Mouse (Mus musculus) lung, postnatal 0 days (tissue): Measurements from ENCODE around the gene Mapkapk3. TPM values are rescaled to one million over a fixed set of nuclear protein-coding genes. Genes with fewer than 3 reads are reported as not detected.
A peak's percentile ranks its signal among the peaks of the same experiment; 100 is the strongest.

Experiments used
- ATAC-seq: fragments of 200-750 bp; cut with Nextera tagmentation; 2 replicates; pipeline ENCODE4 v1.8.0; 2017; ENCODE audit warnings: moderate library complexity
- DNase-seq: peaks from one replicate; pipeline ENCODE4 v3.0.0-alpha.2; 2016; ENCODE audit warnings: low spot score
- H3K27ac ChIP-seq: fragments of 300-500 bp; sonication (generic); 2 replicates; pipeline ENCODE4 v1.5.1; 2014; ENCODE audit warnings: antibody characterized with exemption, mild to moderate bottlenecking, low read length, mixed read lengths
- H3K27me3 ChIP-seq: fragments of 300-500 bp; sonication (generic); replicated peaks from 2 replicates; pipeline ENCODE4 v1.6.1; 2014; ENCODE audit warnings: low read length, mixed read lengths; ENCODE audit not compliant: insufficient read depth
- H3K36me3 ChIP-seq: fragments of 300-500 bp; sonication (generic); 2 replicates; pipeline ENCODE4 v1.6.1; 2014; ENCODE audit warnings: low read length, mixed read lengths; ENCODE audit not compliant: insufficient read depth
- H3K4me1 ChIP-seq: fragments of 300-500 bp; sonication (generic); 2 replicates; pipeline ENCODE4 v1.6.1; 2014; ENCODE audit warnings: antibody characterized with exemption, low read depth, low read length, mixed read lengths; ENCODE audit not compliant: insufficient read depth
- H3K4me2 ChIP-seq: fragments of 300-500 bp; sonication (generic); replicated peaks from 2 replicates; pipeline ENCODE4 v1.6.1; 2014; ENCODE audit warnings: low read depth, mild to moderate bottlenecking, low read length, moderate library complexity, mixed read lengths
- H3K4me3 ChIP-seq: fragments of 300-500 bp; sonication (generic); 2 replicates; pipeline ENCODE4 v1.5.1; 2014; ENCODE audit warnings: low read depth, low read length
- H3K9ac ChIP-seq: fragments of 300-500 bp; sonication (generic); replicated peaks from 2 replicates; pipeline ENCODE4 v1.6.1; 2014; ENCODE audit warnings: low read depth, mild to moderate bottlenecking
- H3K9me3 ChIP-seq: fragments of 300-500 bp; sonication (generic); 2 replicates; pipeline ENCODE4 v1.6.1; 2016; ENCODE audit warnings: low read length, mixed read lengths
- CTCF ChIP-seq: IDR thresholded peaks from 2 replicates; pipeline ENCODE4 v1.5.1; 2016; ENCODE audit warnings: antibody characterized with exemption, mild to moderate bottlenecking
- EP300 ChIP-seq: IDR thresholded peaks from 2 replicates; pipeline ENCODE4 v1.6.1; 2016; ENCODE audit warnings: antibody characterized with exemption, mild to moderate bottlenecking, control low read depth
- WGBS: fragments of 180-500 bp; shearing (Covaris S2); extraction: QIAGEN DNeasy Blood & Tissue Kit; methylation state at CpG from one replicate; pipeline ENCODE4 v1.1.7; 2014; 5-methylcytosine and 5-hydroxymethylcytosine counted together
- polyA plus RNA-seq: library from polyadenylated mRNA; unstranded; fragments of >200 nt; fragmentation: Nextera tagmentation; extraction: Ambion mirVana; gene quantifications from 2 replicates; pipeline ENCODE4 v1.2.1, GENCODE M21; 2015

Gene Mapkapk3
- 22.9 and 24.6 TPM in 2 replicates for polyA plus RNA-seq

- no peaks in the 10 kb centered on the region for H3K27me3 ChIP-seq
- H3K9me3 ChIP-seq: no peaks in the 10 kb centered on the region
- H3K4me1 ChIP-seq: peaks cover 2% of the 10 kb centered on the region; the same call in 1 of the 2 replicates
- ATAC-seq: peak; percentile 88
- no peaks in the 10 kb centered on the region for H3K36me3 ChIP-seq
- TF ChIP-seq CTCF (peak; percentile 59), EP300 (no peak)
- H3K4me3 ChIP-seq: peak within 1 kb of the TSS; percentile 47
- 2% methylated on average over 44 of the region's 49 CpGs for WGBS
- peak within 1 kb of the TSS; percentile 55; the same call in 1 of the 2 replicates for H3K9ac ChIP-seq
- H3K27ac ChIP-seq: peak within 1 kb of the TSS; percentile 92
- peak within 1 kb of the TSS; percentile 77 for H3K4me2 ChIP-seq
- DNase-seq: peak; percentile 98
These were observed at the start of gene Mapkapk3 for GRCm38 (mm10) chr9:107289211-107290076. Mapkapk3 (minus strand) TSS chr9:107289877.

GRCm38 (mm10) chr9:107338172-107338883 lies 48.7 kb upstream of the Mapkapk3 start, which contains the start of gene Hemk1:
Hemk1 (minus strand) TSS chr9:107338350.
- ATAC-seq: peak; percentile 85
- H3K4me2 ChIP-seq: peak within 1 kb of the TSS; percentile 79
- TF ChIP-seq EP300 (no peak), CTCF (peak; percentile 21; the same call in 1 of the 2 replicates)
- DNase-seq: peak; percentile 88
- 4% methylated on average over 30 of the region's 30 CpGs for WGBS
- no peaks in the 10 kb centered on the region for H3K27me3 ChIP-seq
- peaks cover 3% of the 10 kb centered on the region; the same call in 1 of the 2 replicates for H3K4me1 ChIP-seq
- H3K27ac ChIP-seq: peak within 1 kb of the TSS; percentile 55
- H3K4me3 ChIP-seq: peak within 1 kb of the TSS; percentile 33
- no peaks in the 10 kb centered on the region for H3K9me3 ChIP-seq
- no peaks in the 10 kb centered on the region for H3K36me3 ChIP-seq
- H3K9ac ChIP-seq: peak within 1 kb of the TSS; percentile 39

GRCm38 (mm10) chr9:107336386-107336785 lies 46.7 kb upstream of the Mapkapk3 start:
- H3K9me3 ChIP-seq: no peaks in the 10 kb centered on the region
- 78% methylated on average over 6 of the region's 6 CpGs for WGBS
- H3K9ac ChIP-seq: no peak overlapping the region
- DNase-seq: no peak
- ATAC-seq: no peak
- H3K4me1 ChIP-seq: peaks cover 3% of the 10 kb centered on the region; the same call in 1 of the 2 replicates
- H3K4me3 ChIP-seq: no peak overlapping the region
- no peaks in the 10 kb centered on the region for H3K36me3 ChIP-seq
- H3K27ac ChIP-seq: no peak overlapping the region
- TF ChIP-seq EP300: no peak
- TF ChIP-seq CTCF: no peak
- H3K27me3 ChIP-seq: no peaks in the 10 kb centered on the region
- H3K4me2 ChIP-seq: no peak overlapping the region

GRCm38 (mm10) chr9:107335909-107336308 lies 46.2 kb upstream of the Mapkapk3 start:
- Histone ChIP-seq H3K4me1 (peaks cover 3% of the 10 kb centered on the region; the same call in 1 of the 2 replicates), H3K36me3 (no peaks in the 10 kb centered on the region), H3K27ac (no peak overlapping the region), H3K27me3 (no peaks in the 10 kb centered on the region), H3K9ac (no peak overlapping the region), H3K9me3 (no peaks in the 10 kb centered on the region), H3K4me2 (no peak overlapping the region), H3K4me3 (no peak overlapping the region)
- TF ChIP-seq EP300: peak; percentile 54; the same call in 1 of the 2 replicates
- TF ChIP-seq CTCF: peak; percentile 96
- WGBS: 9% methylated on average over 5 of the region's 5 CpGs
- DNase-seq (peak; percentile 76), ATAC-seq (0 out of 2 replicates have a peak, but pooled peaks have one; percentile 14)

GRCm38 (mm10) chr9:107335046-107335445 lies 45.4 kb upstream of the Mapkapk3 start:
- WGBS: 85% methylated on average over 5 of the region's 5 CpGs
- Histone ChIP-seq H3K4me3 (no peak overlapping the region), H3K27me3 (no peaks in the 10 kb centered on the region), H3K9ac (no peak overlapping the region), H3K9me3 (no peaks in the 10 kb centered on the region), H3K4me2 (no peak overlapping the region), H3K36me3 (no peaks in the 10 kb centered on the region), H3K4me1 (peaks cover 3% of the 10 kb centered on the region; the same call in 1 of the 2 replicates), H3K27ac (no peak overlapping the region)
- no peak for TF ChIP-seq EP300
- peak; percentile 47 for TF ChIP-seq CTCF
- DNase-seq (no peak), ATAC-seq (no peak)

GRCm38 (mm10) chr9:107334356-107334755 lies 44.7 kb upstream of the Mapkapk3 start:
- Histone ChIP-seq H3K27me3 (no peaks in the 10 kb centered on the region), H3K9me3 (no peaks in the 10 kb centered on the region), H3K9ac (no peak overlapping the region), H3K27ac (no peak overlapping the region), H3K4me1 (peaks cover 3% of the 10 kb centered on the region; the same call in 1 of the 2 replicates), H3K36me3 (no peaks in the 10 kb centered on the region), H3K4me3 (no peak overlapping the region), H3K4me2 (no peak overlapping the region)
- 84% methylated on average over 6 of the region's 6 CpGs for WGBS
- TF ChIP-seq EP300 (no peak), CTCF (no peak)
- ATAC-seq (no peak), DNase-seq (no peak)
